Mouse (Mus musculus) right cerebral cortex, postnatal 4 days (tissue): ENCODE measurements around the gene Setmar.

Experiments
- DNase-seq: peaks from one replicate; pipeline ENCODE4 v3.0.0-alpha.2; 2022

Setmar gene

DNA sequence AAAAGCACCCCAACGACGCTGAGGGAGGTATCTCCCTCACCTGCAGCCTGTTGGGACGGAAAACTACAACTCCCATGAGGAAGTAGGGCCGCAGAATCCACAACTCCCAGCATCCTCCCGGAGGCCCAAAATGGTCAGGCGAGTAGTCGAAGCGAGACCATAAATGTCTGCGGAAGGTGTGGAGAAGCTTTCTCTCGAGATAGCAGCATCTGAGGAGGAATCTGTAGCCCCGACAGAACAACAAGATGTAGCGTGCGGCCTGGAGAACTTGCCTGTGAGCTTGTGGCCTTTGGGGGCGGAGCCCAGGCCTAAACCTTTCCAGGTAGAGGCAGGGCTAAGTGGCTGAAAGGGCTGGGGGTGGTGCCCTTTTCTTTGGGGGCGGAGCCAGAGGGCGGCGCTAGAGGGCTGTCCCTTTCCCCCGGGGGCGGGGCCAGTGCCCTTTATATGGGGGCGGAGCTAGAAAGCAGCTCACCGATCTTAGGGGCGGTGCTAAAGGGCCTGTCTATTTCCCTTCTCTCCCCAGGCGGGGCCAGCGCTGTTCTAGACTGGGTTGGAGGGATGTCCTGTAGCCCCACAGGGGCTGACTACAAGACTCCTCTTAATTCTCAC lies at the start of gene Setmar:
Setmar (plus strand) TSS at position 128 of the 609 bp plus-strand sequence.
- peak; percentile 98 for DNase-seq

DNA sequence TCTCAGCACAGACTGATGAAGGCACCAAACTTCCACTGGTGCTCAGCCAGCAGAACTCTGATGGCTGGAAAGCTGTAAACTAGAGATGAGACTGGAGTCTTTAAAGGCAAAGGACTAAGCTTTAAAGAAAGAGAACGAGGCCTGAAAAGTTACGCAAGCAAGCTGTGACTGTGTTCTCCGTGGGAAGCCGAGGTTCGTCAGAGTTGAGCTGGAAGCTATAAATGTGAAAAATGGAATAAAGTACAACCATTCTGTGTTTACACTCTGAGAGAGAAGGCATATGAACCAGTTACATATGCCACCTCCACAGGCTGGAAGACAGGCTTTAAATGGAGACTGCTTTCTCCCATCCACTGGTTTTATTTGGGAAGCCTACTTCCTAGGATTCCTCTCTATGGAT lies 43.2 kb upstream of the Setmar start:
- peak; percentile 8 for DNase-seq

DNA sequence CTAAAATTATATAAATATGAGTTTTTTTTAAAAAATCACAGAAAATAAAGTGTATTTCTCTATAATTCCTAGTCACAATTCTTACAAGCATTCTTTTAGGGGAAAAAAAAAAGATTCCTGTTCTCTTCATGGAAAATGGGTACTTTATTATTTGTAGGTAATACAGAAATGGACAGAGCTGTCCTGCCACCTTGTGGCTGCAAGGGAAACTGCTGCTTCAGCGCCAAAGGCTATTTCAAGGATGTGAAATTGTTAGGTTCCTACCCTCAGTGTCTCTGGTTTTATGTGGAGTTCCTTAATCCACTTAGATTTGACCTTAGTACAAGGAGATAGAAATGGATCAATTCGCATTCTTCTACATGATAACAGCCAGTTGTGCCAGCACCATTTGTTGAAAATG lies 9.8 kb upstream of the Setmar start:
- DNase-seq, result peak; percentile 62

DNA sequence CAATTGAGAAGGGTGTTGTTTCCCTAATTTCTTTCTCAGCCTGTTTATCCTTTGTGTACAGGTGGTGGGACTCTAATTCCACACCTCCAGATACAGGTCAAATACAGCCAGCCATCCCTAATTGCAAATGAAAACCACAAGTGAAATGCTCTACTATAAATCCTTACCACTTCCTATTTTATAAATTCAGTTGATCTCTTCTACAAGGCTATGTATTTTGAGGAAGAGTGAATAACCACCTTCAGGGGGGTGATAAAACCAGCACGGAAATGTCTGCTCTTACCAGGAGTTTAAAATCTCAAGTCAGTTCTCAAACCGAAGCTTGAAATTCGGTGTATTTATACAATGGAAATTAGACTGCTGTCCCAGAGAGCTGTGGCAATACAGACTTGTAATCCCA lies 8.9 kb upstream of the Setmar start:
- no peak for DNase-seq

DNA sequence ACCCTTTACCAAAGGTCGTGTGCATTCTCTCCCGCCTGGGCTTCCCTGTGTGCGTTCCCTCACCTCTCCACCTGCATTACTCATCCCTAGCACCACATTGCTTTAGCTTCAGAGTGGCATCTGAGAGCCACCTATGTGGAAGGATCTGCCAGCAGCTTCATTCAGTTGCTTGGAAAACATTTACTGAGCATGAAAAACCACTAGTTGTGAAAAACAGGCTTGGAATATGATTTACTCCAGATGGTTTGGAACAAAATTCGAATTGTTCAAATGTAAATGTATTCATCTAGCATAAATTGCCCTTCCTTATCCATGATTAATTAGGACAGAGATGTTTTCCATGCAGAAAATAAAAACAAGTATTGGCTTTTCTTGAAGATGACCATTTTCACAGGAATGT lies 7.5 kb upstream of the Setmar start:
- no peak for DNase-seq

DNA sequence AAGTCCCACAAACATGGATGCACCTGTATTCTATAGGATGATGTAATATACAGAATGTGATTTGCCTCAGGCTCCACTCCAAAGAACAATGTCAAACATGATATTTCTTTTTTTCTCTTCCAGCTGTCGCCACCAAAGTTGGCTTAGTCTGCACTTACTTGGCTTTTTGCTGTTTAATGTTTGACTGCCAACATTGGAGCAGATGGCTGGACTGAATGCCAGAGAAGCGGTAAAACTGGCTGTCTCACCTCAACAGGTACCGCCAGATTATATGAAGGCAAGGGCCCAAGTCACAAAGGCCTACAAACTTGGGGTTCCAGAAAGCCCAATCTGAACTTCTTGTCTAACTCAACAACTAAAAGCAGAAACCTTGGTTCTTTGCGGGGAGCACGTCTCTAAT lies 6.8 kb upstream of the Setmar start:
- DNase-seq, result no peak

DNA sequence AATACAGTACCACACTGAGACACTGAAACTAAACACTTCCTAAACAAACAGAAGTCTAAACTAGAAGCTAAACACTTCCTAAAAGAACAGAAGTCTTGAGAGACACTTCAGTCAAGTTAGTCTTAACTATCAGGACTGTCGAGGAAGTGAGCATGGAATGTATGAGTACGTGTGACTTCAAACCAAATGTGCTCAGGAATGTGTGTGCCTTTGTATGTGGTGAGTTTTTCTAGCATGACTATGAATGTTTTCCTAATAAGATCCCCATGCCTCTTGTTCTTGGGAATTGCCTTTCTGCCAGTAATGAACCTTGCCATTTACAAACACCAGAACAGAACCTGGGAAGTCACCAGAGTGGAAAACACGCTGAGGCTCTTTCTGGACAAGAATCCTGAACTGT lies 3.7 kb upstream of the Setmar start:
- no peak for DNase-seq

DNA sequence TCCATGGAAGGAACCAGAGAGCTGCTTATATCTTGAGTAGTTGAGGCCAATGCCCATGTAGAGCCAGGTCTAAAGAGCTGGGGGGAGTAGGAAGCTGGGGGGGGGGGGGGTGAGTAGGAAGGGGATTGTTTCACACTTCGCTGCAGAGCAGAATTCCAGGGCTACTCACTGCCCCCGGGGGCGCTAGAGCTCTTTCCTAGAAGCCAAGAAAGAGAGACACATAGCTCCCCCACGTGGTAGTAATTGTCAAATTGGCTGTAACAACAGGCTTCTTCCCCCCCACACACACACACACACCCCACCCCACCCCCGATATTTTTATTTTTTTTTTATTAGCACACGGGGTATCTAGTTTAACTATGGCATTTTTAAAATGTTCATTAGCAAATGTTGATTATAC lies 738 bp downstream of the Setmar start:
- peak; percentile 85 for DNase-seq

DNA sequence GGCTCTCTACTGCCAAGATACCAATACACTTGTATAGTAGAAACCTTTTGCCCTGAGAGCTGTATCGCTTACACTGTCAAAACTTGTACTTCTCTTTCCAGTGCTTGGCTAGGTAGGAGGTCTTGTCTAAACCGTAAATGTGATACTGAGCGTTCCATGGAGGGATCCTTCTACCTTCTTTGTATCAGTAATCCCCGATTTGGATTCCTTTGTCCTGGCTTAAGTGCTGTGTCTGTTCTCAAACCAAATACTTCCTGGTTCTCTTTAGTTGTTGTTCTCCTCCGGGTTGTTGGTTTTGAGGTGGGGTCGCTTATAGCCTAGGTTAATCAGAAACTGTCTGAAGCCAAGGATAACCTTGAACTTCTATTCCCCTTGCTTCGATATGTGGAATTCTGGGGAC lies 6.1 kb downstream of the Setmar start:
- no peak for DNase-seq

DNA sequence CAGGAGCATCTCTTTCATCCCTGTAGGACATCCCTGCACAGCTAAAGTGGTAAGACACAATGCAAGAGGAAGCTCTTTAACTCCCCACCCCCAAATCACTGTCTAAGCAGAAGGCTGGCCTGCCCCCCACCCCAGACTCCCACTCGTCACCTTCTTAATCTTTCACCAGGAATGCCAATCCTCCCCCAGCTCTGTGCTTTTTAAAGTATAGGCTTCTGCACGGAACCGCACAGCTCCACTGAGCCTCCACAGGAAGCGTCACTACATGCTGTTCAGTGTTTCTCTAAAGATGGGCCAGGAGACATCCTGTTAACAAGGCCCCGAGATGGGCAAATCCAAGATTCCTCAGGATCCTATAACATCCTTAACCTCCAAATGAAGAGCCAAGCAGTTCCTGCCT lies 8.2 kb downstream of the Setmar start:
- no peak for DNase-seq

DNA sequence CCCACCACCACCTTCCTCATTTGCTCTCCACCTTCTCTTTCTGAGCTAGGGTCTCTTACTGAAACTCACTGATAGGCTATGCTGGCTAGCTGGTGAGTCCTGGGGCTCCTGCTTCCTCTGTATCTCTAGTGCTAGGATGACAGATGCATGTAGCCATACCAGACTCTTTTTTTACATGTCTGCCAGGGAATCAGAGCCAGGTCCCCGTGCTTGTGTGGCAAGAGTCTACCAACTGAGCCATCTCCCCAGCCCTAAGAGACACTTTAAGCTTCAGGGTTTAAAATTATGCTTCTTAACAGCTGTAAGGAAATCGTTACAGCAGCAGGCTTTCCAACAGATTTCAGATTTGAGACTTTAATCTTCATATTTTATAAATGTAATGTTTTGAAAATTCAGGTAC lies 9.1 kb downstream of the Setmar start:
- DNase-seq, result no peak

DNA sequence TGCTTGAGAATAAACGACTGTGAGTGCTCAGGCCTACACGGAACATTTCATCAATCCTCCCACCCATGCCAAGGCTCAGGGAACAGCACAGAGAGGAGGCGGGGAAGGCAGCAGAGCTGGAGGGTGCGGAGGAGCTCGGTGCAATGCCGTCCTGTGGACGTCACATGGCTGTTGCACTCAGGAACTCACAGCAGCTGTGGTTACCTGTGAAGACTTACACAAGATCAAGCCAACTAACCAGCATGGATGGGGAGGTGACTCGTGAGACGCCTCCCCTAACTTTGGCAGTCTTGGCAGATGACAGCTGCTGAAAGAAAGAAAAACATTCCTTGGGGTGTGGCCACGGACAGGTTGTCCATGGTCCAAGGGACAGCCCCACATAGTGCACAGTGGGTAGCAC lies 9.8 kb downstream of the Setmar start:
- DNase-seq, result no peak

DNA sequence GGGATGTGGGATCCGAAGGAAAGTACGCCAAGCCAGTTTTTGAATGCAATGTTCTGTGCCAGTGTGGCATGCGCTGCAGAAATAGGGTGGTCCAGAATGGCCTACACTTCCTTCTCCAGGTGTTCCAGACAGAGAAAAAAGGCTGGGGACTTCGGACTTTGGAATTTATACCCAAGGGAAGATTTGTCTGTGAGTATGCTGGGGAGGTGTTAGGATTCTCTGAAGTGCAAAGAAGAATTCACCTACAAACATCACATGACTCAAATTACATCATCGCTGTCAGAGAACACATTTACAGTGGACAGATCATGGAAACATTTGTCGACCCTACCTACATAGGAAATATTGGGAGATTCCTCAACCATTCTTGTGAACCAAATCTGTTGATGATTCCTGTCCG lies 11.0 kb downstream of the Setmar start:
- DNase-seq, result no peak

DNA sequence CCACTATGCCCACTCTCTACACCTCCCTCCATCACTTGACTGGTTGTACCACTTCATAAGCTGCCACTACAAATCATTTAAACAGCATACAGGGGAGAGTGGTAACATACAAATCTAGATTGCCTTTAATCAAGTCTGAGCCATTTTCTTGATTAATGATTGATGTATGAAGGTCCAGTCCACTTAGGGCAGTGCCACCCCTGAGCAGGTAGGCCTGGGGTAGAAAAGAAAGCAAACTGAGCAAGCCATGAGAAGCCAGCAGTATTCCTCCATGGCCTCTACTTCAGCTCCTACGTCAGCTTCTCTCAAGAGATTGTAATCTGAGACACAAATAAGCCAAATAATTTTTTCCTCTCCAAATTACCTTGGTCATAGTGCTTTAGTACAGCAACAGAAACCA lies 26.5 kb downstream of the Setmar start:
- no peak for DNase-seq

DNA sequence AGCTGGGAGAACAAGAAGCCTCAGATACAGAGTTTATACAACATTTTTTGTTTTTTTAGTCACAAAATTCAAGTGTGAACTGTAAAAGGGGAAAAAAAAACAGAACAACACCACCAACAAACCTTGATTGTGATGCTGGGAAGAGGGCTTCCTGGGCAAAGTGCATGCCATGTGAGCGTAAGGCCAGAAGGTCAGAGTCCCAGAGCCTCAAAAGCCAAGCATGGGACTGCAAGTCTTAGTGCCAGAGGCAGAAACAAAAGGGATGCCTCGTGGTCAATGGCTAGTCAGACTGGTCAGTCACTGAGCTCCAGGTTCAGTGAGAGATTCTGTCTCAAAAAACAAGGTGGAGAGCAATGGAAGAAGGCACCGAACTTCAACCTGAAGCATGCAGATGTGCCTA lies 27.8 kb downstream of the Setmar start:
- no peak for DNase-seq

DNA sequence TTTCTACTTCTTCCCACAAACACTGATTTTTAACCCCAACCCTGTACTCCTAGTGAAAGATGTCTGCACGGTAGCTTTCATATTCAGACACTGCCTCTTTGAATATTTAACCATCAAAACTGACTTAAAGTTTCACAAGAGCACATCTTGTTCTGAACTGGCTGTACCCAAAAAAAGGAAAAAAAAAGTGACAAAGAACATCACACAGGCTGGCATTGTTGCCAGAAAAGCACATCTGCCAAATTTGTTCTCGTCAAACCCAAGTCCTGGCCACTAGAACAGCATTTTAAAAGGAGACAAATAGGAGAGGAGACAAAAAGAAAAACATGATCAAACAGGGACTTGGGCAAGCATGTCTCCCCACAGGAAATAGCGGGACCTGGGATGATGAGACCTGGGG lies 28.6 kb downstream of the Setmar start:
- DNase-seq, result no peak

DNA sequence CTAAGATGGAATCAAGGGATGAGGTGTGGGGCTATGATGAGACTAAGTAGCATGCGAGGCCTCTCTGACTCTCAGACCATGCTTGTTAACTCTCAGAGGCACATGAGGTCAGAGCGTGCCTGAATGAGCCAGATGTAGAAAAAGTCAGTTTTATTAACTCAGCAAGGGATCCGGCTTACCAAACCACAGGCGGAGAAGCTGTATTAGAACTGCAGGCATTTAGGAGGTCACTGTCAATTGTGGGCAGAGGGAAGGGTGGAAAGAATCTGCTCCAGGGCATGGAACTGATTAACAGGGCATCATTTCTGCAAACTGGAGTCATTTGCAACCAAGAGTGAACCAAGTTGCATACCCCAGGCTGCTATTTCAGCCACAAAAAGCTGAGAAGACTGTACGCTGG lies 30.6 kb downstream of the Setmar start:
- DNase-seq, result no peak

DNA sequence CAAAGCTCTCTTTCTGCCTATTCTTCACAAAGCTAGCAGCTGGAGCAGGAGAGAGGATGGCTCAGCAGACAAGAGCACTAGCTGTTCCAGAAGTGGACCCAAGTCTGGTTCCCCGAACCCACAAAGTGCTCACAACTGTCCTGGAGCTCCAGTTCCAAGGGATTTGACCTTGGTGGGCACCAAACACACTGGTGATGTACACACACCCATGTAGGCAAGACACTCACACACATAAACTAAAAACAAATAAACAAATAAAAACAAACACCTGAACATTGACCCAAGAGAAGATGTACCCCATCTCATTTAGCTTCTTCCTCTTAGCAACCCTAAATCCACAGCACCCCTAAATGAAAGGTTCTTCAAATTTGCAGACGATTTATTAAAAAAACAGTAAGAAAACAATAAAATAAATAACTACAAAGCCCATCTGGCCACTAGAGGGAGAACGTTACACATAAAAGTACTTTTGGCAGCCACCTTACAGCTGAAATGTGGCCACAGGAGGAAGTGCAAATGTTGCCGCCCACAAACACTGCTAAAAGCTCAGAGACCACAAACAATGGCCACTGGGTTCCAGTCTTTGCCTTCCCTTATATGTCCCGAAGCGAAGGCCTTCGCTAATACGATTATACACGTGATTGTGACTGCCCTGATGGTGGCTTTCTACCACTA lies 33.5 kb downstream of the Setmar start:
- DNase-seq, result peak; percentile 41

DNA sequence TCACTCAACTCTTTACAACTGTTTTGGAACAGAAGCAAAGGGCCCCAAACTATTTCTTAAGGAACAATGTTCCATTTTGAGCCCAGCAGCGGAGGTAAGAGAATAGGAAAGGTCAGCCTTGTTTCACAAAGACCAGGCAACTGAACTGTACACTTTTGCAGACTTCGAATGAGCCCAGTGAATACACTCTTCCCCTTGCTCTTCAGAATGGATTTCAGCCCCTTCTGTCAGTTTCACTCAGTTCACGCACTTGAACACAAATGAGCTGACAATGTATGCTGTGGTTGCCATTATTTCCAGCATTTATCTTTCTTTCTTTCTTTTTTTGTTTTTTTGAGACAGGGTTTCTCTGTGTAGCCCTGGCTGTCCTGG lies 34.0 kb downstream of the Setmar start:
- no peak for DNase-seq

DNA sequence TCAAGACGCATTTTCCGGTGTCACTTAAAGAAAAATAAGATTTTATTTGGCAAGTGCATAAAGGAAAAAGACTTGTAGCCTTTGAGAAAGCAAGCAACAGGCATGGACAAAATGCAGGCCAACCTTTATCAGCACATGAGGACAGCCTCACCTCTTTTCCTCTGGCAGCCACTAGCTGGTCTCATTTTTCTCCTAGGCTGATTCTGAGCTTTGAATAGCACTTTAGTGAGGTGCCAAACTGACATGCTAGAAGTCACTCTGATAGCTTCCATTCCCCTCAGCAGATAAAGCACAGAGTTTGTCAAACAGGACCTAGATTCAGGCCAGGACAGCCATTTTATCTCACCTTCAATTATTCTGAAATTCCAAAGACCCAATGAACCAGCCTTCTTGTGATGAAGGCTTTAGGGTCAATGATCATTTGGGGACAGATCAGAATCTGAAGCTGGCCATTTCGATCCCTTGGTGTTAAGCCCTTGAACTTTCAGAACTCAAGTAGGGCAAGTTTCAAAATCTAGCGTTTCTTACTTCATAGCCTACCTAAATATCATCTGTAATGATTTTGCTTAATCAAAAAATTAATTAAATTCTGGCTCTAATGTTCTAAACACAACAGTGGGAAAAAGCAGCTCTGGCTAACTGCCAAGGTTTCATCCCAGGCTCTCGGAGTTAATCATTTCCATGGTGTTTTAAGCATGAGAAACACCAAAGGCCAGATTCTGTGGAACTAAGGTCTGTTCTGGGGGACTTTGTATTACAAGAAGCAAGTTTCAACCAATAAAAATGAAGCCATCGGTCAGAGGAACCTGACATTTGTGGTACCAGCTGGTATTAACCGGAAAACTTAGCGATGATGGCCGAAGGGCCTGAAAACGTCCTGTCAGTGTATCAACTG lies 37.3 kb downstream of the Setmar start:
- no peak for DNase-seq

DNA sequence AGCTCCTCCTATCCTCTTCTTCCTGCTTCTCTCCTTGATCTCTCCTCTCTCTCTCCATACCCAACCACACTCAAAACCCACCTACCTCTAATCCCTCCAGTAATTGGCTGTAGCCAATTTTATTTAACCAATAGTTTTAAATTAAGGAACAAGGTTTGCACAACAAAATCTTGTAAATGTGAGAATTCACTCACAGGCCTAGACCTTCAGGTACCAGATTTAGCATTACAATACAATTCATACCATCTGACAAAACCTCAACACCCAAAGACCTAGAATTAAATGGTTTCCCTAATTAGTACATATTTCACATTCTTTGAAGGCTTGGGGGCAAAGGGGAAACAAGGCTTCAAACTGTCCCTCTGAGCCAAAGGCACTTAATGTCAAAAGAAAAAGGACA lies 42.5 kb downstream of the Setmar start:
- no peak for DNase-seq

DNA sequence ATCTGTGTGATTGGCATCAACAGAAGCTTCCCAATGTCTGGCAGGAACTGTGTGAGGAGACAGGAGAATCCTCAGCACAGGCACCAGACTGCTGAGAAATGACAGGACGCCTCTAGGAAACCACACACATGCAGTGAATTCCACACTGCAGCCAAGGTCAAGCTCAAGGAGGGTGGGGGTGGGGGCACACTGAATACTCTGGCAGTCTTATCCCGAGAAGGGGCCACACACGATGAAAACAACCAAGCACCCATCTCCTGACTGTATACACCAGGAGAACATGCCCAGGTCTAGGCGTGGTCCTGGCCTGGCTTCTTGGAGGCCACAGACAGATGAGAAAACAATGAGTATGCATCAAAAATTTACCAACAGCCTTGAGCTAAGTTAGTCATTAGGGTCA lies 45.5 kb downstream of the Setmar start:
- no peak for DNase-seq

DNA sequence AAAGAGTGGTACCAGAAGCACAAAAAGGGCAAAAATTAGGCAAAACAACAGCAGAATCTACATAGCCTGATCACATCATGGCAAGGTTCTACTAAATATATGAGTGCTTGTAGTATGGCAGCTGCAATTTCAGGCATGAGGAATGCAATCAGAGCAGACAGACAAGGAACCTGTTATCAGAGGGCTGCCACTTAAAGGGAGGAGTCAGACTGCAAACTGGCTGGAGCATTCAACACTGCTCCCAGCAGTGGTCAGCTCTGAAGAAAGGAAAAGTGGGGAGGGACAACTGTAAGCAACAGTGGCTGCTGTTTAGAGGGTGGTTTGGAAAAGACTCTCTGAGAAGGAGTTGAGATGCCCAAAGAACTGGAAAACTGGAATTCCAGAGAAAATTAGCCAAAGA lies 46.8 kb downstream of the Setmar start:
- DNase-seq, result no peak

DNA sequence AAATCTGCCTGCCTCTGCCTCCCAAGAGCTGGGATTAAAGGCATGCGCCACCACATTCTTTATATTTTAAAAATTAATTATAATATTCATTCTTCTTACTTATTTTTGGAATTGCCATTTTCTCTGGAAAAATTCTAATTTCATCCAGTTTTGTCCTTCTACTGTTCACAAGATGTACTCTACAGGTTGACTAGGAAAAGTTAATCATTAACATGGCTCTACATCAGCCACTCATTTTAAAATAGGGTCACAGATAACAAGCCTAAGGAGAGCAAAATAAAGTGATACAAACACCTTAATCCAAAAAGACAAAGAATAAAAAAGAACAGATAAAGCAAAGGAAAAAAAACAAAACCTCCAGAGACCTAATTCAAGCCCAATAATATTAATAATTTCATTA lies 50.1 kb downstream of the Setmar start:
- no peak for DNase-seq
